Mouse (Mus musculus): ENCODE measurements around the gene Cbx1. TPM values are rescaled to one million over a fixed set of nuclear protein-coding genes. Genes with fewer than 3 reads are reported as not detected.
A peak's percentile ranks its signal among the peaks of the same experiment; 100 is the strongest.

Cbx1 gene
- polyA plus RNA-seq, 1 experiment from 2014 or later: 80.2 TPM

MicroRNAs within 50 kb of the gene (microRNA counts, 519-probe panel; counts per million panel counts)
- 3,892 counts per million, percentile 90 among the panel's probes with 10 or more counts for microRNA mmu-miR-152

Small RNA genes within 50 kb of the gene (microRNA-seq; reads per million reads assigned to microRNA genes)
- 337 reads per million, percentile 65 among the genes with 10 or more reads in this experiment for gene Mir152 (ENCODE audit: borderline number of aligned reads)

Other genes with a start within 250 kb of the Cbx1 start
- gene Snx11, start 11.6 kb upstream of the Cbx1 start, polyA plus RNA-seq (2014; fragmentation: Nextera tagmentation; extraction: Ambion mirVana): 11.2 and 11.7 TPM in 2 replicates
- gene Nfe2l1, start 40.8 kb downstream of the Cbx1 start, polyA plus RNA-seq (2014; fragmentation: Nextera tagmentation; extraction: Ambion mirVana): 54.6 and 56.0 TPM in 2 replicates
- 228 and 237 TPM in 2 replicates for gene Copz2, start 60.7 kb downstream of the Cbx1 start, polyA plus RNA-seq (2014; fragmentation: Nextera tagmentation; extraction: Ambion mirVana)
- gene Cdk5rap3, start 127.4 kb downstream of the Cbx1 start, polyA plus RNA-seq (2014; fragmentation: Nextera tagmentation; extraction: Ambion mirVana): 65.5 and 83.4 TPM in 2 replicates
- gene Prr15l, start 139.0 kb downstream of the Cbx1 start, polyA plus RNA-seq (2014; fragmentation: Nextera tagmentation; extraction: Ambion mirVana): 3.1 and 4.7 TPM in 2 replicates
- gene Pnpo, start 154.9 kb downstream of the Cbx1 start, polyA plus RNA-seq (2014; fragmentation: Nextera tagmentation; extraction: Ambion mirVana): 26.8 and 27.4 TPM in 2 replicates
- gene Sp2, start 193.8 kb downstream of the Cbx1 start, polyA plus RNA-seq (2014; fragmentation: Nextera tagmentation; extraction: Ambion mirVana): 15.2 and 16.2 TPM in 2 replicates
- gene Sp6, start 224.3 kb downstream of the Cbx1 start, polyA plus RNA-seq (2014; fragmentation: Nextera tagmentation; extraction: Ambion mirVana): 2.1 and 2.9 TPM in 2 replicates
- 14.7 and 16.1 TPM in 2 replicates for gene Scrn2, start 240.8 kb downstream of the Cbx1 start, polyA plus RNA-seq (2014; fragmentation: Nextera tagmentation; extraction: Ambion mirVana)

Measured in embryonic facial prominence, embryonic 14.5 days (tissue).